Mouse (Mus musculus) bone marrow macrophage, adult 2 months (primary cell): ENCODE measurements around the gene Rpusd4.

Source experiments
- CTCF ChIP-seq: IDR thresholded peaks from 2 replicates; pipeline ENCODE4 v1.5.1; 2012; ENCODE audit warnings: low read depth, mild to moderate bottlenecking, low read length, moderate library complexity
- POLR2A ChIP-seq: IDR thresholded peaks from 2 replicates; pipeline ENCODE4 v1.6.1; 2012; ENCODE audit warnings: mild to moderate bottlenecking, low read depth, low read length, borderline replicate concordance

DNA sequence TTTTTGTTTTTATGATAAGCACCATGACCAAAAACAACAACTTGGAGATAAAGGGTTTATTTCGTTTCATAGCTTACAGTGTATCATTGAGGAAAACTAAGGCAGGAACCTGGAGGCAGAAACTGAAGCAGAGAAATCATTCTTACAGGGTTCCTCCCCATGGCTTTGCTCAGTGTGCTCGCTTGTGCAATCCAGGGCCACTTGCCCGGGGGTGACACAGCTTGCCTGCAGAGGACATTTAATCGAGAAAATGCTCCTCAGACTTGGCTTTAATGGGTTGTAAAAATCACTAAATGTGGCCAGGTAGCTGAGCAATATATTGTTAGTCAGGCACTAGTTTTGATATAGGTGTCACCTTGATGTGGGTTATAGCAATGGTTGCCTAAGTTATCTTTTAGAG lies 10.8 kb downstream of the Rpusd4 start:
- TF ChIP-seq CTCF (no peak), POLR2A (no peak)
